Mouse (Mus musculus) C2C12 (cell line): ENCODE data around the gene Mpi.

Experiments used
- CEBPB ChIP-seq: IDR thresholded peaks from one replicate; pipeline ENCODE4 v1.6.1; 2011; ENCODE audit warnings: low read depth, mild to moderate bottlenecking, control low read depth, moderate library complexity
- CTCF ChIP-seq: IDR thresholded peaks from one replicate; pipeline ENCODE4 v1.5.1; 2011; ENCODE audit not compliant: control insufficient read depth, insufficient read depth, insufficient read length
- MAX ChIP-seq: IDR thresholded peaks from one replicate; pipeline ENCODE4 v1.6.1; 2011; ENCODE audit warnings: mild to moderate bottlenecking, control low read depth
- MYOD1 ChIP-seq: IDR thresholded peaks from one replicate; pipeline ENCODE4 v1.6.1; 2011; ENCODE audit warnings: low read depth; ENCODE audit not compliant: control insufficient read depth, insufficient read length
- MYOG ChIP-seq: IDR thresholded peaks from one replicate; pipeline ENCODE4 v1.6.1; 2011; ENCODE audit not compliant: control insufficient read depth, insufficient read length; ENCODE audit errors: extremely low read depth
- USF1 ChIP-seq: IDR thresholded peaks from one replicate; pipeline ENCODE4 v1.6.1; 2011; ENCODE audit warnings: low read depth, mild to moderate bottlenecking, control low read depth, moderate library complexity

DNA sequence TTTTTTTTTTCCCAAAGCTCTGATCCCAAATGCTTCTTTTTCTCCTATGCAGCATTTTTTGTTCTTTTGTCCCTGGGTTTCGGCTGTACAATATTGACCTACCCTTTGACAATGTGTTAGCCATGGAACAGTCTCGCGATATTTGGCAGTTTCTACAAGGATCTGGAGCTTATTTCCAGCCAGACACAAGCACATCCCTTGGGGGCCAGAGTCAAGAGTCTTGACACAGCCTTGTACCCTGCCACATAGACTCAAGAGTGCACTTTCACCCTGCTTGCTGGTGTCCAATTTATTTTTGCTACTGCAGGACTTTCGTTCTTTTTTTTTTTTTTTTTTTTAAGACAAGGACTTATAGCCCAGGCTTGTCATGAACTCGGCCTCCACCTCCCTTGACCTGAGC is 16.2 kb downstream of the Mpi start:
- TF ChIP-seq CTCF = no peak
- TF ChIP-seq USF1 = no peak
- no peak for TF ChIP-seq MYOG
- TF ChIP-seq MAX = no peak
- TF ChIP-seq MYOD1 = no peak
- TF ChIP-seq CEBPB = no peak
